Mouse (Mus musculus): ENCODE results near the gene Foxi2. TPM values are rescaled to one million over a fixed set of nuclear protein-coding genes. Genes with fewer than 3 reads are reported as not detected.

Foxi2 gene
- not detected in 3 replicates for total RNA-seq (2017)

DNA sequence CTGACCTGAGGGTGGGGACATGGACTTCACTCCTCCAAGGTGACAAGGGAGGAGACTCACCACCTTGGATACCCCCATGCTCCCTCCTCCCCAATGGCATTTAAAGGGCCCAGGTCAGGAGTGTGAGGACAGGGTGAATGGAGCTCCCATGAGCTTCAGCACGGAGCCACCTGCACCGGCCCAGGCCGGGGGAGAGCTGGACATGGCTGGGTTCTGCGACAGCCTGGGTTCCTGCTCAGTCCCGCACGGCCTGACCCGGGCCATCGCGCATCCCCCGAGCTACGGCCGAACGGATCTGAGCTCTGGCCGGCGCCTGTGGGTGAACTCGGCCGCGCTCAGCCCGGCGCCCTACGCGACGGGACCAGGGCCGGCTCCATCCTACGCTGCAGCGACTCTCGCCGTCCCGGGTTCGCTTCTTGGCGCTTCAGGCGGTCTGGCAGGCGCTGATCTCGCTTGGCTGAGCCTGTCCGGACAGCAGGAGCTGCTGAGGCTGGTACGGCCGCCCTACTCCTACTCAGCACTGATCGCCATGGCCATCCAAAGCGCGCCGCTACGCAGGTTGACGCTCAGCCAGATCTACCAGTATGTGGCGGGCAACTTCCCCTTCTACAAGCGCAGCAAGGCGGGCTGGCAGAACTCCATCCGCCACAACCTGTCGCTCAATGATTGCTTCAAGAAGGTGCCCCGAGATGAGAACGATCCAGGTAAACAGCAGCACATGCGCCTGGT, at the start of gene Foxi2:
TSS of gene Foxi2 (plus strand) at position 72 of the 729 bp plus-strand sequence.
- no peak for ATAC-seq (replicated peaks; ENCODE audit: insufficient number of reproducible peaks, low FRiP score, low TSS enrichment, poor library complexity, severe bottlenecking)

DNA sequence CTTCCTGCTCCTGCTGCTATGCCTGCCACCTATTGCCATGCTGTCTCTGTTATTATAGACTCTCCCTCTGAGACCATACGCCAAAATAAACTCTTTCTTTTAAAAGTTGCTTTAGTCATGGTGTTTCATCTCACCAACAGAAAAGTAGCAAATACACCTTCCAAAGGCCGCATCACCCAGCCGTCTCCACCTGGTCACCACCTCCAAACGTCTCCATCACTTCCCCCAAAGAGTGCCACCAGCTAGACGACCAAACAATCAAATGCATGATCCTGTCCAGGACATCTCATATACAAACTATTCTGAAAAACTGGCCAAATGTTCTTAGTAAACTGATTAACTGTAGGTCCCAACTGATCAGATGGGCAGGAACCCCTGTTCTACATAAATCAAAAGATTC, 45.5 kb upstream of the Foxi2 start:
- no peak for ATAC-seq (replicated peaks; ENCODE audit: insufficient number of reproducible peaks, low FRiP score, low TSS enrichment, poor library complexity, severe bottlenecking)

GRCm38 (mm10) chr7:135376048-135376447, 34.1 kb upstream of the Foxi2 start:
- ATAC-seq (replicated peaks; ENCODE audit: insufficient number of reproducible peaks, low FRiP score, low TSS enrichment, poor library complexity, severe bottlenecking): no peak

GRCm38 (mm10) chr7:135376932-135377331, 33.2 kb upstream of the Foxi2 start:
- ATAC-seq (replicated peaks; ENCODE audit: insufficient number of reproducible peaks, low FRiP score, low TSS enrichment, poor library complexity, severe bottlenecking): no peak

- no peak for ATAC-seq (replicated peaks; ENCODE audit: insufficient number of reproducible peaks, low FRiP score, low TSS enrichment, poor library complexity, severe bottlenecking)
Observed at GRCm38 (mm10) chr7:135378331-135378730, 31.8 kb upstream of the Foxi2 start.

DNA sequence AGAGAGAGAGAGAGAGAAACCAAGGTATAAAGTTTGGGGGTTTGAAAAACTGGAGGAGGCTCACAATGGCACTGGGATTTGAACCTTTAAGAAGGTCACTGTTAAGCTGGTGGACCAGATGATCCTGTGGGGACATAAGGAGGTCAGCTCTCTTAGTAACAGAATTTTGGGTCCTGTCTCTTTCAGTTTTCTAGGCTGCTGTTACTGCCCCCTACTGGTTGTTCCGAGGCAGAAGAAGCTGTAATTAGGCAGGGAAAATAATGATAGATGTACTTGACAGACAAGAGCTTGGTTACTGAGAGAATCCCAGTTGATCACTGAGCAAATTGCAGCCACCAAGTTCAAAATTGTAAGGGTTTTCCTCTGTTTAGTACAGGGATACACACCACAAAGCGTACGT, 21.1 kb upstream of the Foxi2 start:
- ATAC-seq (replicated peaks; ENCODE audit: insufficient number of reproducible peaks, low FRiP score, low TSS enrichment, poor library complexity, severe bottlenecking): no peak

GRCm38 (mm10) chr7:135392949-135393542, 17.1 kb upstream of the Foxi2 start:
- no peak for ATAC-seq (replicated peaks; ENCODE audit: insufficient number of reproducible peaks, low FRiP score, low TSS enrichment, poor library complexity, severe bottlenecking)

- no peak for ATAC-seq (replicated peaks; ENCODE audit: insufficient number of reproducible peaks, low FRiP score, low TSS enrichment, poor library complexity, severe bottlenecking)
Observed at GRCm38 (mm10) chr7:135394436-135394835, 15.7 kb upstream of the Foxi2 start.

DNA sequence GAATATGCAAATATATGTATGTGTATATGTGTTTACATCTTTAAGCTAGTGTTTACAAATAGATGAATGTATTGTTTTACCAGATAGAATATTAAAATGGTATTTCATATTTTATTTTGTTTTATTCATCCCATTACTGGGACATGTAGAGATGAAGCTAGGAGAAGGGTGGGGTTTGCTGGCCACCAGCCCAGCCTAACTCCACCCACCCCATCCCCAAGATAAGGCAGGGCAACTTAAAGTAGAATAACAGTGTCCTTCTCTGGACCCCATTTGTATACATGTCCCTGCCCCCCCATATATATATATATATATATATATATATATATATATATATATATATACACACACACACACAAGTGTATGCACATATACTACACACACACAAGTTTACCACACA, 14.9 kb upstream of the Foxi2 start:
- no peak for ATAC-seq (replicated peaks; ENCODE audit: insufficient number of reproducible peaks, low FRiP score, low TSS enrichment, poor library complexity, severe bottlenecking)

- no peak for ATAC-seq (replicated peaks; ENCODE audit: insufficient number of reproducible peaks, low FRiP score, low TSS enrichment, poor library complexity, severe bottlenecking)
Observed at GRCm38 (mm10) chr7:135397096-135397495, 13.0 kb upstream of the Foxi2 start.

GRCm38 (mm10) chr7:135397874-135398273, 12.2 kb upstream of the Foxi2 start:
- ATAC-seq (replicated peaks; ENCODE audit: insufficient number of reproducible peaks, low FRiP score, low TSS enrichment, poor library complexity, severe bottlenecking): no peak

- no peak for ATAC-seq (replicated peaks; ENCODE audit: insufficient number of reproducible peaks, low FRiP score, low TSS enrichment, poor library complexity, severe bottlenecking)
Observed at GRCm38 (mm10) chr7:135403416-135403815, 6.7 kb upstream of the Foxi2 start.

- ATAC-seq (replicated peaks; ENCODE audit: insufficient number of reproducible peaks, low FRiP score, low TSS enrichment, poor library complexity, severe bottlenecking): no peak
Observed at GRCm38 (mm10) chr7:135406761-135407160, 3.3 kb upstream of the Foxi2 start.

- ATAC-seq (replicated peaks; ENCODE audit: insufficient number of reproducible peaks, low FRiP score, low TSS enrichment, poor library complexity, severe bottlenecking): no peak
Observed at GRCm38 (mm10) chr7:135408501-135408900, 1.6 kb upstream of the Foxi2 start.

DNA sequence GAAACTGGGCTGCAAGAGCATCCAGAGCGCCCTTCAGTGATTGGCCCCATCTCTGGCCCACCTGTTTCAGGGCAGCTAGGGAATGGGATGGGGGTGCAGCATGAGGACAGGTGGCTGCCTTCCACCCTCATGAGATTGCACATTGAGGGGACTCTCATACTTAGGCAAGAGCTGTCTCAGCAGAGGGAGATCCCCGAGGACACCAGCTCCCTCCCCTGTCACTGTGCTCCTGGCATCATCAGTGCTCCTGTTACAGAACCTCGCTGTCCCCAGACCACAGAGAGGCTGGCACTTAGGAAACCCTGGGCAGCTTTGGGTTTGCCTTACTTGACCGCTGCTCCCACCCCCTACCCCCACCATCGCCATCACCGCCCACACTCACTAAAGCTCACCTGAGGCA, 2.2 kb downstream of the Foxi2 start:
- ATAC-seq (replicated peaks; ENCODE audit: insufficient number of reproducible peaks, low FRiP score, low TSS enrichment, poor library complexity, severe bottlenecking): no peak

DNA sequence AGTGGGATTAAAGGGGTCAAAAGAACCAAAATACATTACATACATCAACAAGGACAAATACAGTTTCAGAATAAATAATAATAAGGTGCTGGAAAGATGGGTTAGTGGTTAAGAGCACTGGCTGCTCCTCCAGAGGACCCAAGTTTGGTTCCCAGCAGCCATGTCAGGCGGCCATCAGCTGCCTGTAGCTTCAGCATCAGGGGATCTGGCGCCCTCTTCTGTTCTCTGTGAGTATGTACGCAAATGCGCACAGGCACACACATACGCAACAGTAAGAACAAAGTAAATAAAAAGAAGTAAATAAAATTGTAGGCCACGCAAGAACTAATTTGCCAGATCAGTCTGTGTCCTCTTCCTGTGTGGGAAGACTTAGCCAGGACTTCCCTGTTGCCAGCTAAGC, 18.7 kb downstream of the Foxi2 start:
- ATAC-seq (replicated peaks; ENCODE audit: insufficient number of reproducible peaks, low FRiP score, low TSS enrichment, poor library complexity, severe bottlenecking): no peak

DNA sequence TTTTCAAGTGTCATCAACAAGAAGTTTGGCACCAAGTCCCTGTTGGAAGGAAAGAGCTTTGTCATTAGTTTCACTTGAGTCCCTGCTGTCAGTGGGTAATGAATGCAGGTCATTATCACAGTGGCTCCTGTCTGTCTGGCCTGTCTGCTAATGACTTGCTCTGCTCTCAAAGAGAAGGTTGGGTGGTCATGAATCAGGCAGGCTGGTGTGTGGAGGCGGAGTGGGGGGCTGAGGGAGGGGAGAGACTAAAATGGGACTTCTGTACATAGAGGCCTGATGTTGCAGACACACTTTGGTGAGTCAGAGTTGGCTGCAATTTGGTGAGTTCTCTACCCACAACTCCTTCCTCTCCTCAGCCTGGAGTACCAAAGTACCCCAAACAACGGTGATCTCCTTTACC, 20.8 kb downstream of the Foxi2 start:
- ATAC-seq (replicated peaks; ENCODE audit: insufficient number of reproducible peaks, low FRiP score, low TSS enrichment, poor library complexity, severe bottlenecking): no peak

GRCm38 (mm10) chr7:135443903-135444302, 33.8 kb downstream of the Foxi2 start:
- ATAC-seq (replicated peaks; ENCODE audit: insufficient number of reproducible peaks, low FRiP score, low TSS enrichment, poor library complexity, severe bottlenecking): no peak

GRCm38 (mm10) chr7:135451340-135451739, 41.2 kb downstream of the Foxi2 start:
- ATAC-seq (replicated peaks; ENCODE audit: insufficient number of reproducible peaks, low FRiP score, low TSS enrichment, poor library complexity, severe bottlenecking): no peak

- ATAC-seq (replicated peaks; ENCODE audit: insufficient number of reproducible peaks, low FRiP score, low TSS enrichment, poor library complexity, severe bottlenecking): no peak
Observed at GRCm38 (mm10) chr7:135452366-135452765, 42.3 kb downstream of the Foxi2 start.
